Mouse (Mus musculus) midbrain, embryonic 16.5 days (tissue): ENCODE data around the gene Sox13. TPM values are rescaled to one million over a fixed set of nuclear protein-coding genes. Genes with fewer than 3 reads are reported as not detected.
A peak's percentile ranks its signal among the peaks of the same experiment; 100 is the strongest.

Source experiments
- ATAC-seq: fragments of 200-750 bp; cut with Nextera tagmentation; 2 replicates; pipeline ENCODE4 v1.8.0; 2017; ENCODE audit warnings: moderate TSS enrichment
- H3K27ac ChIP-seq: fragments of 300-500 bp; sonication (generic); 2 replicates; pipeline ENCODE4 v1.5.1; 2014; ENCODE audit warnings: mild to moderate bottlenecking, low read length, mixed read lengths
- H3K27me3 ChIP-seq: fragments of 300-500 bp; sonication (generic); 2 replicates; pipeline ENCODE4 v1.6.1; 2014; ENCODE audit warnings: low read depth, low read length, mixed read lengths; ENCODE audit not compliant: control insufficient read depth, insufficient read depth
- H3K36me3 ChIP-seq: fragments of 300-500 bp; sonication (generic); 2 replicates; pipeline ENCODE4 v1.6.1; 2014; ENCODE audit warnings: mild to moderate bottlenecking, low read length, moderate library complexity, mixed read lengths; ENCODE audit not compliant: control insufficient read depth, insufficient read depth
- H3K4me1 ChIP-seq: fragments of 300-500 bp; sonication (generic); 2 replicates; pipeline ENCODE4 v1.6.1; 2014; ENCODE audit warnings: mild to moderate bottlenecking, low read length, mixed read lengths; ENCODE audit not compliant: control insufficient read depth, insufficient read depth
- H3K4me2 ChIP-seq: fragments of 300-500 bp; sonication (generic); 2 replicates; pipeline ENCODE4 v1.6.1; 2014; ENCODE audit warnings: mild to moderate bottlenecking, low read length, mixed read lengths
- H3K4me3 ChIP-seq: fragments of 300-500 bp; sonication (generic); 2 replicates; pipeline ENCODE4 v1.5.1; 2014; ENCODE audit warnings: low read depth, mild to moderate bottlenecking, low read length, moderate library complexity, mixed read lengths
- H3K9ac ChIP-seq: fragments of 300-500 bp; sonication (generic); 2 replicates; pipeline ENCODE4 v1.6.1; 2014; ENCODE audit warnings: low read depth, low read length, mixed read lengths
- H3K9me3 ChIP-seq: fragments of 300-500 bp; sonication (generic); replicated peaks from 2 replicates; pipeline ENCODE4 v1.6.1; 2014; ENCODE audit warnings: mild to moderate bottlenecking, low read length, mixed read lengths; ENCODE audit not compliant: control insufficient read depth, poor library complexity, severe bottlenecking
- WGBS: fragments of 180-500 bp; shearing (Covaris S2); extraction: QIAGEN DNeasy Blood & Tissue Kit; methylation state at CpG from one replicate; pipeline ENCODE4 v1.1.7; 2014; 5-methylcytosine and 5-hydroxymethylcytosine counted together
- polyA plus RNA-seq: library from polyadenylated mRNA; unstranded; fragments of >200 nt; fragmentation: Nextera tagmentation; extraction: Ambion mirVana; gene quantifications from 2 replicates; pipeline ENCODE4 v1.2.1, GENCODE M21; 2015

Gene Sox13
- polyA plus RNA-seq = 5.3 and 7.4 TPM in 2 replicates

- H3K27me3 ChIP-seq = no peaks in the 10 kb centered on the region
- H3K4me3 ChIP-seq = peak within 1 kb of the TSS; percentile 71
- peak; percentile 72 for ATAC-seq
- H3K4me2 ChIP-seq = peak within 1 kb of the TSS; percentile 99
- H3K4me1 ChIP-seq = peaks cover 12% of the 10 kb centered on the region
- no peaks in the 10 kb centered on the region for H3K9me3 ChIP-seq
- peak within 1 kb of the TSS; percentile 58 for H3K9ac ChIP-seq
- under 1% methylated on average over 113 of the region's 128 CpGs for WGBS
- H3K27ac ChIP-seq = peak within 1 kb of the TSS; percentile 80
- no peaks in the 10 kb centered on the region for H3K36me3 ChIP-seq
These were observed at the start of gene Sox13 for GRCm38 (mm10) chr1:133423543-133424480. TSS of gene Sox13 (minus strand) at chr1:133424377.

- WGBS = 47% methylated on average over 2 of the region's 2 CpGs
- Histone ChIP-seq H3K4me3 (no peak overlapping the region), H3K9me3 (no peaks in the 10 kb centered on the region), H3K4me1 (no peaks in the 10 kb centered on the region; the same call in 1 of the 2 replicates), H3K27ac (no peak overlapping the region), H3K36me3 (no peaks in the 10 kb centered on the region), H3K4me2 (no peak overlapping the region), H3K9ac (no peak overlapping the region), H3K27me3 (no peaks in the 10 kb centered on the region)
- ATAC-seq = no peak
These were observed 47.4 kb upstream of the Sox13 start for GRCm38 (mm10) chr1:133471556-133471955.

DNA sequence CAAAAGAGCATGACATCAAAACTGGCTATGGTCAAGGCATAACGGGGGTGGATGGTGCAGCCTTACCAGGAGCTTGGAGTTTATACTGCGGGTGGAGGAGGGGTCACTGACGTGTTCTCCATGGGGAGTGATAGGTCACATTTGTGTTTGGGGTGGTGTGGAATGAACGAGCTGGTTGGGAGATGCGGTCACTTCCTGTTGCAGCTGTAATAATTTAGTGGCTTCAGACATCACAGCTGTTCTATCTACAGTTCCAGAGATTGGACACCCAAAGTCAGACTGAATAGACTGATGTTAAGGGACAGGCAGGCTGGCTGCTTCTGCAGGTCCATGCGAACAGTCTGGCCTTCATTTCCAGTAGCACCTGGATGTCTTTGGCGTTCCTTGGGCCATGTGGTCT lies 46.9 kb upstream of the Sox13 start:
- Histone ChIP-seq H3K4me3 (no peak overlapping the region), H3K4me1 (no peaks in the 10 kb centered on the region; the same call in 1 of the 2 replicates), H3K4me2 (no peak overlapping the region), H3K9ac (no peak overlapping the region), H3K27ac (no peak overlapping the region), H3K36me3 (no peaks in the 10 kb centered on the region), H3K9me3 (no peaks in the 10 kb centered on the region), H3K27me3 (no peaks in the 10 kb centered on the region)
- 72% methylated on average over 7 of the region's 7 CpGs for WGBS
- no peak for ATAC-seq

DNA sequence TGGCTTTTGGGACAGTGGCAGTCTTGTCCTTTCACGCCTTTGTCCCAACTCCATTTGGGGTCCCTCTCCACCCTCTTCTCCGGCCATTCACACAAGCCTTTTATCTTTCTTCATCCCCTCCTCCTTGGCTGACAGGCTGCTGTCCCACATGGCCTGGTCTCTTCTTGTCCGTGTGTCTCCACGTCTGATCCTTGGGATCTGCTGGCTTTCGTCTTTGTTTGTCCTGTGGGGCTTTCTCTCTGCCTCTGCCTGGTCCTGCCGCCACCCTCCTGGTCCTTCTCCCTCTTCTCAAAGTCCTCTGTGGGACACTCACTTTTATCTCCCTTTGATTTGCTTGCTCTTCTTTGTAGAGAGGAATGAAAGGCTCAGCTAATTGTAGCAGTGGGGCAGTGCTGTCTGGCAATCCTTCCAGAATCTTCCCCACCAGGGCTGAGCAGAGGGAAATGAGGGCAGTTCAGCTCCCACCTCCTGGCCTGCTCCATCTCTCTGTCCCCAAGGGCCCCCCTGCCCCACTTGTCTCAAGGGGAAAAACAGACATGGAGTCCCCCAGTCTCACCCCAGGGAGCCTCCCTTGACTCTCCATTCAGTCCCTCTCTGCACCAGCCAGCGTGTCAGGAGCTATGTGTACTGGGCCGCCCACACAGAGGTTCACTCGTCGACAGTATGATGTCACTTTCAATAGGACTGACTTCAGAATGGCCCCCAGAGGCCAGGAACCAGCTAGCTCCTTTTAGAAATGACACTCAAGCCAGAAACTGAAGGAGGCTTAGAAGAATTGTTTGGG lies 46.3 kb upstream of the Sox13 start:
- Histone ChIP-seq H3K36me3 (no peaks in the 10 kb centered on the region), H3K4me1 (no peaks in the 10 kb centered on the region; the same call in 1 of the 2 replicates), H3K4me3 (no peak overlapping the region), H3K9ac (no peak overlapping the region), H3K9me3 (no peaks in the 10 kb centered on the region), H3K27ac (no peak overlapping the region), H3K27me3 (no peaks in the 10 kb centered on the region), H3K4me2 (no peak overlapping the region)
- WGBS = 19% methylated on average over 10 of the region's 10 CpGs
- ATAC-seq = peak; percentile 39; the same call in 1 of the 2 replicates

- Histone ChIP-seq H3K9ac (no peak overlapping the region), H3K36me3 (no peaks in the 10 kb centered on the region), H3K4me3 (no peak overlapping the region), H3K4me2 (no peak overlapping the region), H3K27ac (no peak overlapping the region), H3K9me3 (no peaks in the 10 kb centered on the region), H3K4me1 (no peaks in the 10 kb centered on the region; the same call in 1 of the 2 replicates), H3K27me3 (no peaks in the 10 kb centered on the region)
- no peak for ATAC-seq
- 77% methylated on average over 4 of the region's 4 CpGs for WGBS
These were observed 45.0 kb upstream of the Sox13 start for GRCm38 (mm10) chr1:133469213-133469612.

- Histone ChIP-seq H3K9me3 (no peaks in the 10 kb centered on the region), H3K4me1 (no peaks in the 10 kb centered on the region; the same call in 1 of the 2 replicates), H3K27ac (no peak overlapping the region), H3K4me3 (no peak overlapping the region), H3K36me3 (no peaks in the 10 kb centered on the region), H3K4me2 (no peak overlapping the region), H3K9ac (no peak overlapping the region), H3K27me3 (no peaks in the 10 kb centered on the region)
- 39% methylated on average over 6 of the region's 6 CpGs for WGBS
- no peak for ATAC-seq
These were observed 44.6 kb upstream of the Sox13 start for GRCm38 (mm10) chr1:133468751-133469150.

- no peak overlapping the region for H3K27ac ChIP-seq
- H3K4me3 ChIP-seq = no peak overlapping the region
- H3K36me3 ChIP-seq = no peaks in the 10 kb centered on the region
- no peak for ATAC-seq
- no peak overlapping the region for H3K4me2 ChIP-seq
- 78% methylated on average over 8 of the region's 8 CpGs for WGBS
- H3K9ac ChIP-seq = no peak overlapping the region
- H3K9me3 ChIP-seq = no peaks in the 10 kb centered on the region
- H3K4me1 ChIP-seq = no peaks in the 10 kb centered on the region; the same call in 1 of the 2 replicates
- no peaks in the 10 kb centered on the region for H3K27me3 ChIP-seq
These were observed 43.7 kb upstream of the Sox13 start for GRCm38 (mm10) chr1:133467905-133468304.

DNA sequence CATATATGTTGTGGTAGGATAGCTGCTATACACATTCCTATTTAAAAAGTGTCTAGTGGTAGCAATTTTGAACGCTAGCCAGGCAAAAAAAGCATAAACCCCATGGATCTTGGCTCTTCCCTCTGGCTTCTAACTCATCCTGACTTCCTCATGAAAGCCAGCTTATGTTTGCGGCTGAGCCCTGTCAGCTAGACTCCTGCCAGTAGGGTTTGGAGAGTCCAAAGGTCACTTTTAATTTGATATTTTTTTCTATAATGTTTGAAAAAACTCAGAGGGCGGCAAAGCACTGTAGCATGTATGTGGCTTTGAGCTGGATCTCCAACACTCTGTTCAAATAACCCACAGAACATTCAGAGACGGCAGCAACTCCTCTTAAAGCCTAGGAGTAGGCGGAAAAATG lies 39.0 kb upstream of the Sox13 start:
- no peak for ATAC-seq
- Histone ChIP-seq H3K36me3 (no peaks in the 10 kb centered on the region), H3K9ac (no peak overlapping the region), H3K27me3 (no peaks in the 10 kb centered on the region), H3K4me2 (no peak overlapping the region), H3K27ac (no peak overlapping the region), H3K4me1 (no peaks in the 10 kb centered on the region), H3K4me3 (no peak overlapping the region), H3K9me3 (no peaks in the 10 kb centered on the region)
- 87% methylated on average over 5 of the region's 5 CpGs for WGBS

GRCm38 (mm10) chr1:133460996-133461395 lies 36.8 kb upstream of the Sox13 start:
- Histone ChIP-seq H3K27me3 (no peaks in the 10 kb centered on the region), H3K4me2 (no peak overlapping the region), H3K9me3 (no peaks in the 10 kb centered on the region), H3K4me1 (no peaks in the 10 kb centered on the region), H3K27ac (no peak overlapping the region), H3K9ac (no peak overlapping the region), H3K4me3 (no peak overlapping the region), H3K36me3 (no peaks in the 10 kb centered on the region)
- no peak for ATAC-seq
